ENCODE assay signal across 11 mouse cellular contexts in genomic region chr15:38167618-38168152, GRCm38 (mm10).
"Had no signal": no experiment of that assay in that cellular context is flagged by ENCODE, and none has a peak within 500 bp of the region (broad histone marks: within the 10 kb centered on the region; RNA-seq: fewer than 3 reads in every experiment).

No protein-coding gene starts in this region.

- DNase-seq: kidney, adult 18-20 months; liver; liver, embryonic 13.5 days; liver, postnatal 0 days; right cerebral cortex, adult 18-20 months; right cerebral cortex, postnatal 25 days; thymus, adult 2 months; thymus, postnatal 25 days had no signal

- H3K27me3 ChIP-seq: liver, embryonic 13.5 days; midbrain, embryonic 13.5 days; neural tube, embryonic 15.5 days had no signal

- H3K9ac ChIP-seq: liver, embryonic 13.5 days; liver, postnatal 0 days; midbrain, embryonic 13.5 days; neural tube, embryonic 15.5 days had no signal

- H3K36me3 ChIP-seq: liver, embryonic 13.5 days; midbrain, embryonic 13.5 days; neural tube, embryonic 15.5 days had no signal

- H3K9me3 ChIP-seq: liver, embryonic 13.5 days; midbrain, embryonic 13.5 days; neural tube, embryonic 15.5 days had no signal

- H3K27ac ChIP-seq: liver, embryonic 13.5 days; midbrain, embryonic 13.5 days; neural tube, embryonic 15.5 days; stomach, postnatal 0 days had no signal

- H3K4me2 ChIP-seq: liver, embryonic 13.5 days; midbrain, embryonic 13.5 days; neural tube, embryonic 15.5 days had no signal

- ATAC-seq: liver, postnatal 0 days; midbrain, embryonic 13.5 days had no signal

- H3K4me3 ChIP-seq: liver, embryonic 13.5 days; midbrain, embryonic 13.5 days; neural tube, embryonic 15.5 days had no signal

- H3K4me1 ChIP-seq: liver, embryonic 13.5 days; neural tube, embryonic 15.5 days had no signal
